Mouse (Mus musculus): ENCODE measurements at regions not wholly inside any gene's neighbourhood (a gene's known extent, or its start where the extent isn't known, plus 50 kb on each side); places are given as distances from the start of the nearest gene placed in this dataset.

DNA sequence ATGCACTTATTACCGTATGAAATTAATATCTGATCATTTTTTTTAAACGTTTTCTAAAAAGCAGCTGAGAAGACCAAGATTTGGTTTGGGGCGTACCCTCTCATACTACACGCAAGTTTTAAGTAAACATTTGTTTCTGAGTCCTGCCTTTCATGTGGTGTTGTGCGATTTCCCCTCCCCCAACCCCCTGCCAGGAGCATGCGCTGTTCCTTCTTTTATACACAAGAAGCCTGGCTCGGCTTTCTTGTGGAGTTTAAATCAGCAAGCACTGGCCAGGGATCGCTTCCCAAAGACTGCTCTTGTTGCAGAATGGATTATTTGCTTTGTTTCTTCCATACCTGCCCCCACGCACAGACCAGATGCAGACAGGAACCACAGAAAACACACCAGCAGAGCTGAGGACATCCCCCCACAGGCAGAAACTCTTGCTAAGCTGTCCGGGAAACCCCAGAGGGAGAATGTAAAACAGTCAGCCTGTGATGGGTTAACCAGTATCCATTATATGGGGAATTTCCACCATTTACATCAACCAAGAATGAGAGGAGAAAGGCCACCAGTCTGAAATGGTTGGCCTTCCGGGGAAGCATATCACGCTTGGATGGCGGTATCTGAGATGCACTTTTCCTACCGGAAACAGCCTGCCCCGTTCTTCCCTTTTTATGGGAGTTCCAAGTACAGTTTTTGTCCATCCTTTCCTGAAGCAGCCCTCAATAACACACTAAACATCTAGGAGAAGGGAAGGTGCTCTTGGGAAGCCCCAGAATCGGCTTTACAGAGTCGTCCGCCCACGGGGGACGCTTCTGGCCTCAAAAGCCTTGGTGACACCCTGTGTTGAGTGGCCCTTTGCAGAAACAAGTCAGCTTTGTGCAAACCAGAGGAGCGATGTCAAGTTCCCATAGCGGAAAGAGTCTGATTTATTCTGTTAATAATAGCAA lies 91.3 kb downstream of the Tomm20 start:
- no peak for DNase-seq

GRCm38 (mm10) chr8:126852663-126853390 lies 92.8 kb downstream of the Tomm20 start:
- no peak for DNase-seq

DNA sequence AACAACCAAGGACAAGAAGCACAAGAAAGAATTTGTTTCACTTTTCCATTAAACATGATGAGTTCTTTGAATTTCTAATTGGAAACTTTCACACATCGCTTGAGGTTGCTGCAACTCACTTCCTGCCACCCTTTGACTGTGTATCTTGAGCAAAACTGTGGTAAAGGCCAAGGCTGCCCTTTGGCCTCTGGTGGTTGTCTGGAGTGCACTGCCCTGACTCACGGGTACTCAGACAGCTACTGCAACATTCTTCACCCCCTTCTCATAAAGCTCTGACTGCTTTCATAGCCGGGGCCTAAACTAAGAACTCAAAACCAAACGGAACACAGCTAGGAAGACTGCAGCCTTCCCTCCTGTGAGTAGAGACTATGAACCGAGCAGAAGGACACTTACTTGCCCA lies 93.5 kb downstream of the Tomm20 start:
- no peak for DNase-seq

DNA sequence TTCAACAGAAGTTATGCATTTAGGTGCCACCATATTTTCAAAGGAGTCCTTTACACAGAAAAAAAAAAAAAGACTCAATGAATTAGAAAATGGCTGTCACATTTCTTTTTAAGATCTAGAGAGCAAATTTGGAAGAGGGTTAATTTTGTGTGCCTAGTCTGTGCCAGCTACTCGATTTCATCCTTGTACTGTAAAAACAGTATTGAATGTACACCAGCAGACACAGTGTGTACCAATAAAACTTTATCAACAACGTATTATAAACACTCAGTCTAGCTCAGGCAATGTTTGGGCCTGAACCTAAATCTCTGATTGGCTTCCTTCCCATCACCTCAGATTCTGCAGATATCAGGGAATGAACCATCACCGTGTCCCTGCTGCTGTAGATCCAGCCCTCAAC lies 93.9 kb downstream of the Tomm20 start:
- no peak for DNase-seq

GRCm38 (mm10) chr8:126850189-126850535 lies 95.5 kb downstream of the Tomm20 start:
- DNase-seq = no peak

GRCm38 (mm10) chr8:126849411-126850188 lies 96.0 kb downstream of the Tomm20 start:
- no peak for DNase-seq

DNA sequence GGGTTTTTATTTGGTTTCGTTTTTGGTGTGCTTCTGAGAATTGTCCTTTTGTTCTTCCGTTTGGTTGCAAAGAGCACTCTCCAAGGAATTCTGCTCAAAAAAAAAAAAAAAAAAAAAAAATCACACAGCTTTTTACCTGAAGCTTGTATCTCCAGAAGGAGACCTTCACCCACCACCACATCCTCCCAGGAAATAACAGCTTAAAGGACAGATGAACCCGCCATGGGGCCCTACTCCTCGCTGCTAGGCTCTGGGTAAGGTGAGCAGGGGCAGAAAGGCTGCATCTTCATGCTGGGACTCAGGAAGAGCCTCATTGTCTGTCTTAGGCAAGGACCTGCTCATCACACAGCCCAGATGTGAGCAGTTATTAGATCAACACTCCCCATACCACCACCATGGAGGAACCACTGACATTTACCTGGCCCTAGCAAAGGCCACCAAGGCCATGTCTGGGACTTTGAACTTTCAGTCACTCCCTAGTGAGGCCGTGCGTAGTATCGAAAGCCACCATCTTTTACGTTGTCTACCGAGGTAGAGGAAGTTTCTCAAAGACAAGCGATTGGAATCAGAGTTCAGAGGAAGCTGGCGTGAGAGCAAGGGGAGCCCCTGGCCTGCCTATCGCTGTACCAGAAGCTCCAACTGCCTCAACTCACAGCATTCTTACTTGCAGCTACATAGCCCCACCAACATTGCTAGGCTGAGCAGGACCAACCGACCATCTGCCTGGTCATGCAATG lies 97.1 kb downstream of the Tomm20 start:
- no peak for DNase-seq

DNA sequence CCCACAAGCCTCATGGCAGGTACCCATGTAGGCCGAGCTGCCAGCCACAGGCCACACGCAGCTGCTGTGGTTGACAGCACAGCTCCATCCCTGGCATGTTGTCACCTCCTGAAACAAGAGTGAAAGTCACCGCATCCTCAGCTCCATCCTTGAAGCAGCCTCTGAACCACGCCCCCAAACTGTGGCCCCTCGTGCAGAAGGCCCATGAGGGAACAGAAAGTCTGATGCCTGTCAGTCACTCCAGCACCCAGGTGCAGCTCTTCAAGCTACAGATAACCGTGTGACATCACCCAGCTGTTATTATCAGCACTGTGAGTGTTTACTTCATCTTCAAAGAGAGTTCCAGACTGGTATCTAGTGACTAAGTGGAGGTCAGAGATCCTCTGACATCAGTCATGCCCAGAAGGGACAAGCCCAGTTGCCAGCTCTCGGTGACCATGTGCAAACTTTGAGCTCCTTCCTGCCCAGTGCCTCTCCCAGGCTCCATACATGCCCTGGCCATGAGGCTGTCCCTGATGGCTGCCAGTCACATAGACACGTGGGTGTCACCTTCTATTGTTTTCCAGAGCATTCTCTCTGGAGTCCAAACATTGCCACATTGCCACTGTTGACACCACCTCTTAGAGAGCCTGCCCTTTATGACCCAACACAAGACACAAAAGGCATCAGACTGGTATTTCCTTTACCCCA lies 97.8 kb downstream of the Tomm20 start:
- no peak for DNase-seq

- no peak for DNase-seq
These were observed 99.5 kb downstream of the Tomm20 start for GRCm38 (mm10) chr8:126846188-126846565.

DNA sequence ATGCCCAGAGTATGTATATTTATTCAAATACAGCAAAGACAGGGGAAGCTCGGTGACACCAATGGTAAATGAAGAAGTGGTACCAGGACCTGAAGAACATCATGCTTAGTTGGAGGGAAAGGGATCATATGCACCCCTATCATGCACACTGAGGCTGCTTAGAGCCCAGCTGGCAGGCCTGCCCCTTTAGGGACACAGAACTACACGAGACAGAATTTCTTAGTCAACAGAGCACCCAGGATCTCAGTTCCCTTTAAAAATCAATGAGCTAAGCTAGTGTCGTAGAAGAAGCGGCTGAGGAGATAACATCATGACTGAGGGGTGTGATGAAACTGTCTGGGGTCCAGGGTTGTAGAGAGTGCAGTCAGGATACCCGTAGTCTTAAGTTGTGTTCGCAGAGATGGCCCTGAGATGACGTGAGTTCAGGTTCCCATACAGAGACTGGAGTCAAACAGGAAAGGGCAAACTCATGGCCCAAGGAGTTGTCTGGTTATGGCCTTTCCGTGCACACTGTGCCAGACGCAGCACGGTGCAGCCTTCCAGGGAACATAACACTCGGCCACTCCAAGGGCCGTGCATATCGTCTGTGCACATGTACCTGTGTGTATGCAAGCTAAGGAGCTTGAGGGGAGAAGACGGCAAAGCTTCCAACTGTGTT lies 100.0 kb downstream of the Tomm20 start:
- DNase-seq = no peak

DNA sequence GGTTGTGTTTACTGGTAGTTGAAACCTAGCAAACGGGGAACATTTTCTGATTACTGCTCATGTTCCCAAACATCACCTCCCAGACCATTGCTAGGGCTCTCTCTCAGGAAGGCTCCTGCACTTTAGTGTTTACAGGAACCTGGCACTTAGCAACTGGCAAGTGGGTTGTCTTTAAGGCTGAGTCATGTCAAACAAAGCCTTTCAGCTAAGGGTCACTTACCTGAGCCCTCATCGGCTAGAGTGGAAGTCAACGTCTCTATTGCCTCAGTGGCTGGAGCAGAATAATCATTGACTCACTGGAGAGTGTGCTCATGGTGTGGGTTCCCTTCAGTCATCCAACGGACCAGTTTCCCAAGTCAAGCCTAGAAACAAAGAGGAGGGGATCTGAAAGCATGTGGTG lies 101.0 kb downstream of the Tomm20 start:
- DNase-seq = no peak

DNA sequence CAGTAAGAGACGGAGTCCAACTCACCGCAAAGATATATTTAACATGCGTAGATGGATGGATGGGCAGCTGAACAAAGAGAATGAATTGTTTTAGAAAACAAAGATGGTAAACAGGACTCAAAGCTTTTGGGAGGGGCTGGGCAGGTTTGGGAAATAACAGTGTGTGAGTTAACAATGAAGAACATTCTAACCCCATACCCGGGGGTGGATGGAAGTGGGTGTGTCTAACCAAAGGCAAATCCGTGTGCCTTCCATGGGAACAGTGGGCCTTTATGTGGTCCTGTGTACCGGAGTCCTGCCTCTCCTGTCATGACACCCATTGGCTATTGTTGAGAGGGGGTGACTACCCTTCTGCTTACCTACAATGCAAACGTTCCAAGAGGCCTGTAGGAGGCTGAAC lies 104.5 kb downstream of the Tomm20 start:
- no peak for DNase-seq

DNA sequence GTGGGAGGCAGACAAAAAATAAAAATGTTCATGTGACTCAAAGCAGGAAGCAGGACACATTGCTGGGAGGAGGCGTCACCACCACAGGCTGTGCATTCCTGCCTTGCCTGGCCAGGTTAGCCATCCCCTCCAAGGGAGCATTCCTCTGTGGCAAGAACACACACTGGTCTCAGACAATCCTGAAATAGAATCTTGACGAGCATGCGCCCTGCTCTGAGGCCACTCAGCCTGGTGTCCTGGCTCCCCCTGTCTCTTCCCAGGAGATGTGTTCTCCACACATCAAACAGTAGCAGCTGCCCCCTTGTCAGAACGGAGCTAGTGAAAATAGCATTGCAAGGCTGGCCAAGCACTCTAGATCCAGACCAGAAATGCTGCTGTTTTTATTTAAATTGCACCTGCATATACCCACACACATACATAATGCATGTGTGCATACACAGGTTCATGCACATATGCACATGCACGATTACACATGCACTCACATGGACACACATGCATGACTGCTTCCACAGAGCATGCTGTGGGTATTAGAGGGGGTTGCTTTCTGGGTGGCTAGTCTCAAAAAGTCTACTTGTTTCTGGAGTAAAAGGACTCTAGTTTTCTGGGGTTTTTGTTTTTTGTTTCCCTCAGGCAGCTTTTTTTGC lies 105.8 kb downstream of the Tomm20 start:
- peak; percentile 66 for DNase-seq

- DNase-seq = peak; percentile 18
These were observed 106.5 kb downstream of the Tomm20 start for GRCm38 (mm10) chr8:126839039-126839711.

DNA sequence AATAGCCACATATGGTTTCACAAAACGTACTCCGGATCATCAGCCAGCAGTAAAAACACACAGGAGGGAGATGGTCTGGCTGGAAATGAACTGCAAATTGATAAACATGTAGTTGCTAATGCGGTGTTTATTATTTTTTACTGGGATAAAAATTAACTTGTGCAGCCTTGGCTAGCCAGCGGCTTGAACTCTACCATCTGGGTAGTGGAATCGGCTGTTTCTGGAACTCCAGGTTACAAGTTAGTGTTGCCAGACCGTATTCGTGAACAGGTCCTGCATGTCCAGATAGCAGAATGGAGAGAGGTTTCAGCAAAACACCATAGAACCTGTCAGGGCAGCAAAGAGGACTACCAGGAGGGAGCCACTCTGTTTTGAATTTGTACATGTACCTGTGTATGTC lies 107.4 kb downstream of the Tomm20 start:
- no peak for DNase-seq

- DNase-seq = no peak
These were observed 108.2 kb downstream of the Tomm20 start for GRCm38 (mm10) chr8:126837318-126838025.

- no peak for DNase-seq
These were observed 110.1 kb downstream of the Tomm20 start for GRCm38 (mm10) chr8:126835554-126835953.

- DNase-seq = no peak
These were observed 111.9 kb downstream of the Tomm20 start for GRCm38 (mm10) chr8:126833471-126834453.

Data from cerebellum, adult 8-10 months (tissue).